Mouse (Mus musculus): Measurements from ENCODE around the gene Myom1.

GRCm38 (mm10) chr17:71098606-71099005 lies 96.2 kb downstream of the Myom1 start:
- TF ChIP-seq POLR2A (IDR thresholded peaks at IDR 0.05; ENCODE audit: borderline replicate concordance, extremely low read depth, low read depth, low read length) (no peak), CTCF (IDR thresholded peaks at IDR 0.05; ENCODE audit: insufficient read depth, low read length) (no peak)
